Mouse (Mus musculus) thymus, adult 2 months (tissue): Measurements from ENCODE around the gene Rorb.

Experiments
- CTCF ChIP-seq: fragments of 200-500 bp; IDR thresholded peaks from 2 replicates; pipeline ENCODE4 v1.5.1; 2012; ENCODE audit warnings: mild to moderate bottlenecking, control low read depth, low read length, moderate library complexity, borderline replicate concordance; ENCODE audit not compliant: control insufficient read depth, poor library complexity, insufficient read depth; ENCODE audit errors: extremely low read depth
- POLR2A ChIP-seq: fragments of 200-500 bp; IDR thresholded peaks from 2 replicates; pipeline ENCODE4 v1.6.1; 2012; ENCODE audit warnings: mild to moderate bottlenecking, low read length, control low read depth, moderate library complexity; ENCODE audit not compliant: control insufficient read depth, poor library complexity, insufficient read depth; ENCODE audit errors: extremely low read depth

DNA sequence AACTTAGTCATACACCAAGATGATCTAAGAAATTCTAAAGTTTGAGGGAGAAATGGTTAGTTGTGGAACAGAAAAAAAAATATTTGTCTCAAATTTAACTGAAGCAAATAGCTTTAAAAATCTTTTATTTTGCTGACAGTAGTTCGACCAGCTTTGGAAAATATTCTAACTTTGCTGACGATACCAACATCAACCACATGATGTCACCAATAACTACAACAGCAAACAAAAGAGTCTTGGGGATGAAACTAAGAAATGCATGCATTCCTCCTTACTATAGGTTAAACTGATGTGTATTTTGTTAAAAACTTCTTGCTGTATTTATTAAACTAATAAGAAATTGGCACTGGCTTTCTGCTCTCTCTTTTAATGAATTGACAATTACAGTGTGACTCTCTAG lies 67.9 kb downstream of the Rorb start:
- TF ChIP-seq CTCF (no peak), POLR2A (no peak)
